Mouse (Mus musculus): ENCODE data around the gene Rabgef1. TPM values are rescaled to one million over a fixed set of nuclear protein-coding genes. Genes with fewer than 3 reads are reported as not detected.

Rabgef1 gene
- total RNA-seq, 2 experiments from 2014 or later = 53.2 TPM

GRCm38 (mm10) chr5:130257303-130257702, 85.7 kb downstream of the Rabgef1 start:
- no peak for DNase-seq (ENCODE audit: low spot score in 2 of 2)

DNA sequence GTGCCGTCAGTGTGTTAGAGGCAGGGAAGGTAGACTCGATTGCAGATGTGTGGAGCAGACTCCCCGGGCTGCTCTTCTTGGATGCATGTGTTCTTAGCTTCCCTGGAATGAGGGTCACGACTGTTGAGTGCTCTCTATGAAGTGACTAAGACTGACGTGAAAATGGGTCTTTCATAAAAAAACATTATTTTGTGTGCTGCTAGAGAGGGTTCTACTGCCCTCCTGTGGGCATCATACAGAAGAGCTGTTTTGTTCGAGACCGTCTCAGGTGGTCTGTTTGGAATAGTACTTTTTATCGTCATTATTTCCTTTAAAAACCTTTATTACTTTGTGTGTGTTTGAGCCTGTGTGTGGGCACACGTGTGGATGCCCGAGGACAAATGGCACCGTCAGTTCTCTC, 91.9 kb downstream of the Rabgef1 start:
- no peak for DNase-seq (ENCODE audit: low spot score in 2 of 2)

Other genes starting within 250 kb of the Rabgef1 start
- gene Vkorc1l1, start 229.8 kb upstream of the Rabgef1 start, total RNA-seq (2021) = 10 to 100 TPM; 43.5 to 44.2 TPM
- gene Gusb, start 168.7 kb upstream of the Rabgef1 start, total RNA-seq (2021) = 10 to 100 TPM in 1 of 2 experiments, 1 to 10 TPM in 1; 9.6 to 13.0 TPM
- 10 to 100 TPM; 22.6 to 25.4 TPM for gene Asl, start 142.6 kb upstream of the Rabgef1 start, total RNA-seq (2021)
- gene Crcp, start 142.5 kb upstream of the Rabgef1 start, total RNA-seq (2021) = 10 to 100 TPM; 37.0 to 39.3 TPM
- gene Tpst1, start 98.5 kb upstream of the Rabgef1 start, total RNA-seq (2021) = 10 to 100 TPM; 47.8 to 48.9 TPM
- gene Kctd7, start 26.9 kb upstream of the Rabgef1 start, total RNA-seq (2021) = 10 to 100 TPM; 12.1 to 16.5 TPM
- 10 to 100 TPM; 42.3 to 43.3 TPM for gene Tmem248, start 45.3 kb downstream of the Rabgef1 start, total RNA-seq (2021)
- 10 to 100 TPM; 83.1 to 83.6 TPM for gene Sbds, start 83.7 kb downstream of the Rabgef1 start, total RNA-seq (2021)
- gene Tyw1, start 83.8 kb downstream of the Rabgef1 start, total RNA-seq (2021) = 10 to 100 TPM; 16.1 to 16.6 TPM
- 100 to 1,000 TPM; 131 to 139 TPM for gene Caln1, start 197.7 kb downstream of the Rabgef1 start, total RNA-seq (2021)
- 1 to 10 TPM; 1.4 to 3.8 TPM for gene A330070K13Rik, start 212.8 kb downstream of the Rabgef1 start, total RNA-seq (2021)